Mouse (Mus musculus) kidney, postnatal 0 days (tissue): ENCODE measurements around the gene Krt27. TPM values are rescaled to one million over a fixed set of nuclear protein-coding genes. Genes with fewer than 3 reads are reported as not detected.

Experiments
- ATAC-seq: fragments of 200-750 bp; cut with Nextera tagmentation; replicated peaks from 2 replicates; pipeline ENCODE4 v1.8.0; 2017; ENCODE audit warnings: low read depth, moderate number of reproducible peaks, moderate TSS enrichment, moderate library complexity; ENCODE audit not compliant: low FRiP score
- DNase-seq: peaks from one replicate; pipeline ENCODE4 v3.0.0-alpha.2; 2016; ENCODE audit warnings: low spot score
- H3K27ac ChIP-seq: fragments of 300-500 bp; sonication (generic); 2 replicates; pipeline ENCODE4 v1.5.1; 2014; ENCODE audit warnings: mild to moderate bottlenecking
- H3K27me3 ChIP-seq: fragments of 300-500 bp; sonication (generic); 2 replicates; pipeline ENCODE4 v1.6.1; 2014; ENCODE audit warnings: low read length, mixed read lengths; ENCODE audit not compliant: insufficient read depth
- H3K36me3 ChIP-seq: fragments of 300-500 bp; sonication (generic); 2 replicates; pipeline ENCODE4 v1.6.1; 2014; ENCODE audit warnings: low read length, mixed read lengths; ENCODE audit not compliant: insufficient read depth
- H3K4me1 ChIP-seq: fragments of 300-500 bp; sonication (generic); replicated peaks from 2 replicates; pipeline ENCODE4 v1.6.1; 2014; ENCODE audit warnings: antibody characterized with exemption, low read length, mixed read lengths; ENCODE audit not compliant: insufficient read depth
- H3K4me2 ChIP-seq: fragments of 300-500 bp; sonication (generic); 2 replicates; pipeline ENCODE4 v1.6.1; 2014; ENCODE audit warnings: mild to moderate bottlenecking, low read length, moderate library complexity, mixed read lengths
- H3K4me3 ChIP-seq: fragments of 300-500 bp; sonication (generic); replicated peaks from 2 replicates; pipeline ENCODE4 v1.5.1; 2014; ENCODE audit warnings: low read depth, low read length
- H3K9ac ChIP-seq: fragments of 300-500 bp; sonication (generic); 2 replicates; pipeline ENCODE4 v1.6.1; 2014; ENCODE audit warnings: low read depth, low read length
- H3K9me3 ChIP-seq: fragments of 300-500 bp; sonication (generic); replicated peaks from 2 replicates; pipeline ENCODE4 v1.6.1; 2016; ENCODE audit warnings: low read length, inconsistent platforms, mixed read lengths
- CTCF ChIP-seq: IDR thresholded peaks from 2 replicates; pipeline ENCODE4 v1.5.1; 2016; ENCODE audit warnings: antibody characterized with exemption, low read depth, mild to moderate bottlenecking, moderate library complexity
- WGBS: fragments of 180-500 bp; shearing (Covaris S2); extraction: QIAGEN DNeasy Blood & Tissue Kit; methylation state at CpG from one replicate; pipeline ENCODE4 v1.1.7; 2014; 5-methylcytosine and 5-hydroxymethylcytosine counted together
- polyA plus RNA-seq: library from polyadenylated mRNA; unstranded; fragments of >200 nt; fragmentation: Nextera tagmentation; extraction: Ambion mirVana; gene quantifications from 2 replicates; pipeline ENCODE4 v1.2.1, GENCODE M21; 2015

Krt27 gene
- polyA plus RNA-seq, 1 experiment from 2014 or later = not detected

DNA sequence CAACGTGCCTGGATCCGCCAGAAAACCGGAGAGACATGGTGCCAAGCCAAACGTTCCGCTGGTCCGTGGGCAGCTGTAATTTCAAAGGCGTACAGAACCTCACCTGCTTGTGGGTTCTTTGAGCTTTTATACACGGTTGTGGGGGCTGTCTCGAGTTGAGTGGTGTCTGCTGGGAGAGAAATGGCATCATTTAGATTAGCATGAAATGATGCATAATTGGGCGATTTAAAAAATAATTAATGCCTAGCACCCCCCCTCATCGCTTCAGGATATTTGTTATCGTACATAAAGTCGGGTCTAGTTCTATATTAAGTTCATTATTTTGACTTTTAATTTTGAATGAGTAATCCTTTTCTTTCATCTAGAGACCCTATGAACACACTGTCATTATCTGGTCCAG is 23.9 kb upstream of the Krt27 start, which contains the start of gene Krt28:
TSS of gene Krt28 (minus strand) at position 101 of the 400 bp plus-strand sequence.
- no peaks in the 10 kb centered on the region for H3K4me1 ChIP-seq
- H3K9ac ChIP-seq = no peak within 1 kb of the TSS
- no peaks in the 10 kb centered on the region for H3K27me3 ChIP-seq
- H3K9me3 ChIP-seq = no peaks in the 10 kb centered on the region
- no peak for DNase-seq
- TF ChIP-seq CTCF = no peak
- no peaks in the 10 kb centered on the region for H3K36me3 ChIP-seq
- no peak within 1 kb of the TSS for H3K4me2 ChIP-seq
- no peak within 1 kb of the TSS for H3K4me3 ChIP-seq
- 85% methylated on average over 13 of the region's 13 CpGs for WGBS
- H3K27ac ChIP-seq = no peak within 1 kb of the TSS
- no peak for ATAC-seq

DNA sequence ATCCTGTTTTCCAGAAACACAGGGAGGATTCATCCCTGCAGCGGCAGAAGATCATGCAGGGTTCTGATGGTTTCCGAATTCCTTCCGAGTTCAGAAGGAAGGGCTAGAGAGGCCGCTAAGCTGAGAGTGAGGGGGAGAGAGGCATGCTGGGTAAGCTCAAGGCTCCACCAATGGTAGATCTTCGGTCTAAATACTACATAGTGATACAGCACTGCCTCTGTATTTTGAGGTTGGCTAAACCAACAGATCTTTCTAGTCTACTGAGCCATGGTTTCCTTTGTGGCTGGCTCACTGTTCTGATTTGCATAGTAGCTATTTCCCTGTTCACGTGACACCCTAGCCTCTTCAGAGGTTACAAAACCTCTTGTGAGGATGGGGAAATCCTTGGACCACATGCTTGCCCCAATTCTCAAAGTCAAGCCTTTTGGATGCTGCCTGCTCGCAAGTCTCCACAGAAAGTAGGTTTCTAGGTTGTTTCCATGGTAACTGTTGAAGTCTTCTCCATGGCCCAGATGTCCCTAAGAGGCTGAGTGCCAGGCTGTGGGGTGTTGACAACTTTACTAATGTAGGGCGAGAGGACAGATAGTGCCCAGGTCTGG is 19.0 kb upstream of the Krt27 start:
- H3K4me1 ChIP-seq = no peaks in the 10 kb centered on the region
- DNase-seq (no peak), ATAC-seq (no peak)
- H3K9me3 ChIP-seq = no peaks in the 10 kb centered on the region
- no peaks in the 10 kb centered on the region for H3K27me3 ChIP-seq
- TF ChIP-seq CTCF = no peak
- no peak overlapping the region for H3K4me3 ChIP-seq
- no peak overlapping the region for H3K27ac ChIP-seq
- no peak overlapping the region for H3K9ac ChIP-seq
- no peak overlapping the region for H3K4me2 ChIP-seq
- 92% methylated on average over 8 of the region's 8 CpGs for WGBS
- H3K36me3 ChIP-seq = no peaks in the 10 kb centered on the region

DNA sequence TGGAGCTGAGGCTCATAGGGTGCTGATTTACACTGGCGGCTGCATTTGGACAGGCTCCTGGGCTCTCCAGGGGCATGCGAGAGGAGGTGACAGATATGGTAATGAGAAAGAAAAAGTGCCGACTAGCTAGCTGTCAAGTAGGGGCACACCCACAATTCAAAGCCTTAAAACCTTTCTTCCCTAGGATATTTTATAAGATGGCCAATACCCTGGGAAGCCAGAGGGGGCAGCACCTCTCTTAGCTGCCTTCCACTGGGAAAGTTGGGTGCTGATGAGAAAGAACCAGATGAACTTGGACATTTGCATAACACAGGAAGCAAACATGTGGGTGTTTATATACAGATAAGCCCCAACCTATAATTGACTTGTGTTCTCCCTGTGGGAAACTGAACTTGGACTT is 18.3 kb upstream of the Krt27 start:
- no peak overlapping the region for H3K27ac ChIP-seq
- 13% methylated on average over 3 of the region's 3 CpGs for WGBS
- DNase-seq (peak; percentile 54), ATAC-seq (no peak)
- no peak overlapping the region for H3K4me3 ChIP-seq
- no peaks in the 10 kb centered on the region for H3K36me3 ChIP-seq
- H3K4me2 ChIP-seq = no peak overlapping the region
- no peak overlapping the region for H3K9ac ChIP-seq
- no peaks in the 10 kb centered on the region for H3K9me3 ChIP-seq
- no peaks in the 10 kb centered on the region for H3K4me1 ChIP-seq
- H3K27me3 ChIP-seq = no peaks in the 10 kb centered on the region
- TF ChIP-seq CTCF = peak; percentile 71

DNA sequence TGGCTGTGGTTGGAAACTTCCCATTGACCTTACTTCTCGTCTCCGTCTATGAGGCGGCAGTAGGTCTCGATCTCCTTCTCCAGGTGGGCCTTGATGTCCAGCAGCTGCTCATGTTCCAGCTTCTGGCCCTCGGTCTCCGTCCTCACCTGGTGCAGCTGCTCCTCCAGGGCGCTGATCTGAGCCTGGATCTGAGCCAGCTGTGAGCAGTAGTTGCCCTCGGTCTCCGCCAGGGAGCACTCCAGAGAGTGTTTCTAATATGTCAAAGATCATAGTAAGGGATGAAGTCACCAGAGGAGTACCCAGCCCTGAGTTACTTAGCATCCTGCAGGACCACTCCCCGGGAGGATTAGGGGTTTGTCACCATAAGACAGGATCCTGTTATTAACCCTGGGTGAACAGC is 15.9 kb upstream of the Krt27 start:
- DNase-seq (peak; percentile 11), ATAC-seq (no peak)
- Histone ChIP-seq H3K27ac (no peak overlapping the region), H3K9ac (no peak overlapping the region), H3K9me3 (no peaks in the 10 kb centered on the region), H3K36me3 (no peaks in the 10 kb centered on the region), H3K4me3 (no peak overlapping the region), H3K4me2 (no peak overlapping the region), H3K4me1 (no peaks in the 10 kb centered on the region), H3K27me3 (no peaks in the 10 kb centered on the region)
- WGBS = 47% methylated on average over 10 of the region's 10 CpGs
- peak; percentile 20; the same call in 1 of the 2 replicates for TF ChIP-seq CTCF

DNA sequence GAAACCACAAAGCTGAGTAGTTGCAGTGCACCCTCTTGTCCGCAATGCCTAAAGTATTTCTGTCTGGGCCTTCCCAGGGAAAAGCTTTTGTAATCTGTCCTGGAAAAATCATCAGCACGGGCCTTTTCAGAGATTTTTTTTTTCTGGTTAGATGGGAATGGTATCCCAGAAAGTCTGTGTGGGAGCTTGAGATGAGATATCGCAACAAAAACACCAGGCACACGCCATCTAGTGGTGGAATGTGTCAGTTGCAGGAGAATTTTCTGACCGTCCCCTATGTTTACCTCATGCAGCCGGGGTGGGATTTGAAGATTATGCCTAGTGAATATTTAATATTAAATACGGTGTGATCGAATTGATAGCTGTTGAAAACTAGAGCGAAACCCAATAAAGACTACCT is 13.5 kb upstream of the Krt27 start:
- Histone ChIP-seq H3K4me3 (no peak overlapping the region), H3K4me2 (no peak overlapping the region), H3K9ac (no peak overlapping the region), H3K27ac (no peak overlapping the region), H3K9me3 (no peaks in the 10 kb centered on the region), H3K36me3 (no peaks in the 10 kb centered on the region), H3K27me3 (no peaks in the 10 kb centered on the region), H3K4me1 (no peaks in the 10 kb centered on the region)
- DNase-seq = peak; percentile 73
- TF ChIP-seq CTCF = peak; percentile 73
- 26% methylated on average over 9 of the region's 9 CpGs for WGBS
- ATAC-seq = no peak

DNA sequence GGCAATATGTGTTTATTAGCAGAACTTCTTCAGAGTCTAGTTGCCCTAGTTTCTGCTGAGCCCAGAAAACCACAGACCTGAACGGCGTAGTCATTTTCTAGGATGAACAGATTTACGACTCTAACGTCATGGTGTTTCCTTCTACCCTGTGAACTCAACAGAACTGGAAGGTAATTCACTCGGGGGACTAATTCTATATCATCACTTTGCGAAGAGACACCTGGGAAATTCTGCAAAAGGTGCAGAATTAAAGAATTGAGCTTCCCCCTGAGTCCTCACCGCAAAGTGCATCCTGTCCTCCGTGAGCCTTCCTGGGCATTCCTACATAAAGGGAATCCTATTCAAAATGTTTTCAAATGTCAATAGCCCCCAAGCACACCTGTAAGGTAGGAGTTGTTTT is 10.5 kb upstream of the Krt27 start:
- Histone ChIP-seq H3K27ac (no peak overlapping the region), H3K27me3 (no peaks in the 10 kb centered on the region), H3K4me1 (no peaks in the 10 kb centered on the region), H3K9me3 (no peaks in the 10 kb centered on the region), H3K4me3 (no peak overlapping the region), H3K9ac (no peak overlapping the region), H3K36me3 (no peaks in the 10 kb centered on the region), H3K4me2 (no peak overlapping the region)
- 69% methylated on average over 8 of the region's 8 CpGs for WGBS
- DNase-seq = no peak
- ATAC-seq = no peak
- TF ChIP-seq CTCF = no peak
